Mouse (Mus musculus) hindbrain, embryonic 16.5 days (tissue): ENCODE data around the gene Atrip. TPM values are rescaled to one million over a fixed set of nuclear protein-coding genes. Genes with fewer than 3 reads are reported as not detected.

Experiments
- ATAC-seq: fragments of 200-750 bp; cut with Nextera tagmentation; 2 replicates; pipeline ENCODE4 v1.8.0; 2017; ENCODE audit warnings: moderate TSS enrichment, moderate library complexity
- H3K27ac ChIP-seq: fragments of 300-500 bp; sonication (generic); 2 replicates; pipeline ENCODE4 v1.5.1; 2014; ENCODE audit warnings: low read depth, mild to moderate bottlenecking, control low read depth, low read length, moderate library complexity
- H3K27me3 ChIP-seq: fragments of 300-500 bp; sonication (generic); replicated peaks from 2 replicates; pipeline ENCODE4 v1.6.1; 2014; ENCODE audit warnings: low read length; ENCODE audit not compliant: control insufficient read depth, insufficient read depth
- H3K36me3 ChIP-seq: fragments of 300-500 bp; sonication (generic); 2 replicates; pipeline ENCODE4 v1.6.1; 2014; ENCODE audit warnings: mild to moderate bottlenecking, low read length, moderate library complexity, mixed read lengths; ENCODE audit not compliant: control insufficient read depth, insufficient read depth
- H3K4me1 ChIP-seq: fragments of 300-500 bp; sonication (generic); 2 replicates; pipeline ENCODE4 v1.6.1; 2014; ENCODE audit warnings: low read depth, low read length; ENCODE audit not compliant: control insufficient read depth, insufficient read depth
- H3K4me2 ChIP-seq: fragments of 300-500 bp; sonication (generic); 2 replicates; pipeline ENCODE4 v1.6.1; 2014; ENCODE audit warnings: mild to moderate bottlenecking, low read length, control low read depth, moderate library complexity
- H3K4me3 ChIP-seq: fragments of 300-500 bp; sonication (generic); 2 replicates; pipeline ENCODE4 v1.5.1; 2014; ENCODE audit warnings: mild to moderate bottlenecking, low read length, control low read depth, moderate library complexity
- H3K9ac ChIP-seq: fragments of 300-500 bp; sonication (generic); 2 replicates; pipeline ENCODE4 v1.6.1; 2014; ENCODE audit warnings: low read depth, mild to moderate bottlenecking, control low read depth, low read length, moderate library complexity
- H3K9me3 ChIP-seq: fragments of 300-500 bp; sonication (generic); 2 replicates; pipeline ENCODE4 v1.6.1; 2014; ENCODE audit warnings: mild to moderate bottlenecking, low read length, moderate library complexity; ENCODE audit not compliant: control insufficient read depth
- WGBS: fragments of 180-500 bp; shearing (Covaris S2); extraction: QIAGEN DNeasy Blood & Tissue Kit; methylation state at CpG from one replicate; pipeline ENCODE4 v1.1.7; 2014; 5-methylcytosine and 5-hydroxymethylcytosine counted together
- polyA plus RNA-seq: library from polyadenylated mRNA; unstranded; fragments of >200 nt; fragmentation: Nextera tagmentation; extraction: Ambion mirVana; gene quantifications from 2 replicates; pipeline ENCODE4 v1.2.1, GENCODE M21; 2015

Gene Atrip
- polyA plus RNA-seq, 1 experiment from 2014 or later = 31.8 TPM

DNA sequence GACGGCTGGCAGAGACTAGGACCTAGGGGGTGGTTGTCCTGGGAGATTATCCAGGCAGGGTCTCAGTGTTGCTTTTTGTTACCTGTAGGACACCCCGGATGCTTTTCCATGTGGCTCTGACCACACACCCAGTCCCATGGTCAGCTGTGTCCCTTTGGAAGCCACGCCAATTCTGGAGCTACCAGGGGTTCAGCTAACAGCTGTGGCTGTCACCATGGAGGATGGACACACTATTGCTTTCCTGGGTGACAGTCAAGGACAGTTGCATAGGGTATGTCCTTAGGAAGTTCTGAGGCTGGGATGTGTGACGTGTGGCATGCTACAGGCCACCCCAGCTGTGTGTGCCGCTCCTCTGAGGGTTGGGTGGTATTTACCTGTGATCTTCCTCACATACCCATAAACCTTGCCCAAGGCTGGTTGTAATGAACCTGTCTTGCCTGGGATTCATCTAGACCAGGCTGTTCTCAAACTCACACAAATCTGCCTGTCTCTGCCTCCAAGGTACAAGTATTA, 28.1 kb upstream of the Atrip start:
- Histone ChIP-seq H3K4me2 (no peak overlapping the region), H3K9me3 (no peaks in the 10 kb centered on the region), H3K36me3 (peaks cover 13% of the 10 kb centered on the region), H3K27ac (no peak overlapping the region), H3K4me1 (peaks cover 31% of the 10 kb centered on the region), H3K27me3 (no peaks in the 10 kb centered on the region), H3K9ac (no peak overlapping the region), H3K4me3 (no peak overlapping the region)
- no peak for ATAC-seq
- 93% methylated on average over 5 of the region's 5 CpGs for WGBS

DNA sequence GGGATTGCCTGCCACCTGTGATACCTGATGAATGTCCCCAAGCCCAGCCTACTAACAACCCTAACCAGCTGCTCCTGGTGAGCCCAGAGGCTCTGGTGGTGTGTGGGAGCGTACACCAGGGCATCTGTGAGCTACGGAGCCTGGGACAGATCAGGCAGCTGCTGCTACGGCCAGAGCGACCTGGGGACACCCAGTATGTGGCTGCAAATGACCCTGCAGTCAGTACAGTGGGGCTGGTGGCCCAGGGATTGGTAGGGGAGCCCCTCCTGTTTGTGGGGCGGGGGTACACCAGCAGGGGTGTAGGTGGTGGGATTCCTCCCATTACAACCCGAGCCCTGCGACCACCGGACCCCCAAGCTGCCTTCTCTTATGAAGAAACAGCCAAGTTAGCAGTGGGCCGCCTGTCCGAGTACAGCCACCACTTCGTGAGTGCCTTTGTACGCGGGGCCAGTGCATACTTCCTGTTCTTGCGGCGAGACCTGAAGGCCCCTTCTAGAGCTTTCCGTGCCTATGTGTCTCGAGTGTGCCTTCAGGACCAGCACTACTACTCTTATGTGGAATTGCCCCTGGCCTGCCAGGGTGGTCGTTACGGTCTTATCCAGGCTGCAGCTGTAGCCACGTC, 26.5 kb upstream of the Atrip start:
- Histone ChIP-seq H3K4me1 (peaks cover 41% of the 10 kb centered on the region), H3K36me3 (peaks cover 3% of the 10 kb centered on the region; the same call in 1 of the 2 replicates), H3K4me3 (no peak overlapping the region), H3K27me3 (no peaks in the 10 kb centered on the region), H3K4me2 (no peak overlapping the region), H3K9me3 (no peaks in the 10 kb centered on the region), H3K9ac (no peak overlapping the region), H3K27ac (no peak overlapping the region)
- no peak for ATAC-seq
- WGBS = 86% methylated on average over 20 of the region's 20 CpGs

- Histone ChIP-seq H3K4me2 (peak overlapping the region; percentile 83), H3K36me3 (peaks cover 3% of the 10 kb centered on the region; the same call in 1 of the 2 replicates), H3K9me3 (no peaks in the 10 kb centered on the region), H3K27me3 (no peaks in the 10 kb centered on the region), H3K4me1 (peaks cover 47% of the 10 kb centered on the region), H3K9ac (peak overlapping the region; percentile 14; the same call in 1 of the 2 replicates), H3K27ac (peak overlapping the region; percentile 98), H3K4me3 (no peak overlapping the region; the same call in 1 of the 2 replicates)
- 41% methylated on average over 6 of the region's 6 CpGs for WGBS
- 0 out of 2 replicates have a peak, but pooled peaks have one; percentile 10 for ATAC-seq
These were observed 25.0 kb upstream of the Atrip start for GRCm38 (mm10) chr9:109098969-109099368.

GRCm38 (mm10) chr9:109098366-109098765, 24.4 kb upstream of the Atrip start:
- ATAC-seq = no peak
- H3K4me3 ChIP-seq = 0 out of 2 replicates have a peak overlapping the region, but pooled peaks have one; percentile 2
- H3K4me1 ChIP-seq = peaks cover 50% of the 10 kb centered on the region
- H3K9ac ChIP-seq = peak overlapping the region; percentile 14; the same call in 1 of the 2 replicates
- H3K9me3 ChIP-seq = no peaks in the 10 kb centered on the region
- H3K36me3 ChIP-seq = peaks cover 3% of the 10 kb centered on the region; the same call in 1 of the 2 replicates
- H3K27me3 ChIP-seq = no peaks in the 10 kb centered on the region
- 78% methylated on average over 8 of the region's 8 CpGs for WGBS
- H3K27ac ChIP-seq = peak overlapping the region; percentile 98
- H3K4me2 ChIP-seq = peak overlapping the region; percentile 83

GRCm38 (mm10) chr9:109097831-109098230, 23.9 kb upstream of the Atrip start:
- Histone ChIP-seq H3K4me1 (peaks cover 50% of the 10 kb centered on the region), H3K9ac (peak overlapping the region; percentile 88), H3K4me3 (peak overlapping the region; percentile 79; the same call in 1 of the 2 replicates), H3K27ac (peak overlapping the region; percentile 98), H3K36me3 (peaks cover 3% of the 10 kb centered on the region; the same call in 1 of the 2 replicates), H3K27me3 (no peaks in the 10 kb centered on the region), H3K4me2 (peak overlapping the region; percentile 83), H3K9me3 (no peaks in the 10 kb centered on the region)
- ATAC-seq = peak; percentile 66
- 33% methylated on average over 5 of the region's 5 CpGs for WGBS

DNA sequence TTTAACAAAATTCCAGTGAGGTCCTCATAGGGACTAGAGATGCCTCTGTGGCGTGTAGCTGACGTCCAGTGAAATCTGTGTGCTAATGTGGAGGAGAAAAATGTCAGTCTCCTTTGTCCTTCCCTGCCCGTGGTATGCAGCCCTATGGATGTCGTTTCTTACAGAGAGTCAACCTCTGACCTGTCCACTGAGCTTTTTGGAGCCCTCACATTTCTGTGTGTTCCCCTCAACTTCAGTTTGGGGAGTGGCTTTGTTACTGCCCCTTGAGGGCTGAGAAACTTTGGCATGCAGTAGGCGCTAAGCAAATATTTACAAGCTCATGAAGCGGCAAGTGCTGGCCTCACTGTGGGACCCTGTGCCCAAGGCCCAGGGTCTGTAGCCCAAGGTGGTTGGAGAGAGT, 23.4 kb upstream of the Atrip start:
- H3K4me2 ChIP-seq = peak overlapping the region; percentile 83
- no peaks in the 10 kb centered on the region for H3K27me3 ChIP-seq
- peaks cover 50% of the 10 kb centered on the region for H3K4me1 ChIP-seq
- no peak for ATAC-seq
- peak overlapping the region; percentile 88 for H3K9ac ChIP-seq
- H3K9me3 ChIP-seq = no peaks in the 10 kb centered on the region
- peak overlapping the region; percentile 98 for H3K27ac ChIP-seq
- 13% methylated on average over 6 of the region's 6 CpGs for WGBS
- peaks cover 3% of the 10 kb centered on the region; the same call in 1 of the 2 replicates for H3K36me3 ChIP-seq
- H3K4me3 ChIP-seq = peak overlapping the region; percentile 79

DNA sequence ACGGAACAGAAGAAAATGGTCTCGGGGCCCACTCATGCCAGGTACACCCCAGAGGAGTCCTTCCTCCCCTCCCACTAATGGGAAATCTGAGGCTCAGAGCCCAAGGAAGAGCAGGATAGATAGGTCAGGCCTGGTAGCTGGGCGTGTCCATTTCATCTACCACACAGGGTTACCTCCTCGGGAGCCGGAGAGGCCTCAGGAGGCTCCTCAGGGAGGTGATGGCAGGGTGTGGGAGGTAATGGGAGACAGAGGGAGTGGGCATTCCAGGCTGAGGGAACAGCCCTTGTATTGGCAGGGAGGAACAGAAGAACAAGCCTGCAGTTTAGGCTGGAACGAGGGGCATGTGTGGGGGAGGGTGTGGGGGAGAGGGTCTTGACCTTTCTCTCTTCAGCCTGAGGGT, 22.9 kb upstream of the Atrip start:
- H3K4me1 ChIP-seq = peaks cover 50% of the 10 kb centered on the region
- WGBS = 12% methylated on average over 6 of the region's 6 CpGs
- H3K9ac ChIP-seq = peak overlapping the region; percentile 88
- H3K27ac ChIP-seq = peak overlapping the region; percentile 98
- H3K27me3 ChIP-seq = no peaks in the 10 kb centered on the region
- H3K9me3 ChIP-seq = no peaks in the 10 kb centered on the region
- H3K4me2 ChIP-seq = peak overlapping the region; percentile 83
- no peak for ATAC-seq
- peaks cover 5% of the 10 kb centered on the region; the same call in 1 of the 2 replicates for H3K36me3 ChIP-seq
- H3K4me3 ChIP-seq = peak overlapping the region; percentile 79

DNA sequence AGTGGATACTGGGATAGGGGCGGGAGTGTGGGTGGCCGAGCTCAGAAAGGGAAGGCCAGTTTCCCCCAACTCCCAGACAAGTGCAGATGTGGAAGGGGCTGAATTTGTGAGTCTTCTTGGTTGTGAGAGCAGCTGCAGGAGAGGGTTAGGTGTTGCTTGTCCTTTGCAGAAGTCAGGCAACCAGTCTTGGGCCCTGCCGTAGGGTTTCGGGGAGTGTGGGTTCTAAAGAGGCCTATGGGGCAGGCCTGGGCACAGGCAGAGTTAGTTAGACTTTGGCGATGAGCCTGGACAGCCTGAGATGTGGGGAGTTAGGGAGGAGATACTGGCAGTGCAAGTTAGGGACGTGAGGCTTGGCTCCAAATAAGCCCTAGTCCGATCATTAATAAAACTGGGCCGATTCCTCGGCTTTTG, 22.3 kb upstream of the Atrip start:
- Histone ChIP-seq H3K9me3 (no peaks in the 10 kb centered on the region), H3K9ac (peak overlapping the region; percentile 88), H3K27me3 (no peaks in the 10 kb centered on the region), H3K4me1 (peaks cover 50% of the 10 kb centered on the region), H3K4me3 (peak overlapping the region; percentile 79), H3K36me3 (peaks cover 6% of the 10 kb centered on the region; the same call in 1 of the 2 replicates), H3K27ac (peak overlapping the region; percentile 98), H3K4me2 (peak overlapping the region; percentile 83)
- 2% methylated on average over 9 of the region's 9 CpGs for WGBS
- ATAC-seq = no peak
